Mouse (Mus musculus) 416B (cell line): Measurements from ENCODE around the gene Fcrla.
A peak's percentile ranks its signal among the peaks of the same experiment; 100 is the strongest.
"Not testable (repeated sequence)": the region's sequence is repeated elsewhere in the genome, so short reads cannot be mapped to it uniquely, and the experiment has no call there.

ENCODE experiments used
- DNase-seq: peaks from one replicate; pipeline ENCODE4 v3.0.0; 2011; ENCODE audit warnings: low read depth

The Fcrla gene

GRCm38 (mm10) chr1:170927378-170927777 is at the start of gene Fcrla:
Gene Fcrla, minus strand, starts transcription at chr1:170927583.
- no peak for DNase-seq

- no peak for DNase-seq
Measured at GRCm38 (mm10) chr1:170976447-170976846, 49.1 kb upstream of the Fcrla start, which contains the start of gene Fcgr2b. Gene Fcgr2b, minus strand, starts transcription at chr1:170976547.

GRCm38 (mm10) chr1:170975751-170976161 is 48.4 kb upstream of the Fcrla start:
- DNase-seq: peak; percentile 57

- DNase-seq: not testable (repeated sequence)
Measured at GRCm38 (mm10) chr1:170975350-170975749, 48.0 kb upstream of the Fcrla start.

- DNase-seq: no peak
Measured at GRCm38 (mm10) chr1:170974736-170975135, 47.4 kb upstream of the Fcrla start.

- DNase-seq: no peak
Measured at GRCm38 (mm10) chr1:170974171-170974570, 46.8 kb upstream of the Fcrla start.

GRCm38 (mm10) chr1:170972936-170973335 is 45.6 kb upstream of the Fcrla start:
- peak; percentile 83 for DNase-seq

GRCm38 (mm10) chr1:170972494-170972893 is 45.1 kb upstream of the Fcrla start:
- DNase-seq: no peak

GRCm38 (mm10) chr1:170968576-170968975 is 41.2 kb upstream of the Fcrla start:
- no peak for DNase-seq

GRCm38 (mm10) chr1:170967581-170967980 is 40.2 kb upstream of the Fcrla start:
- DNase-seq: peak; percentile 61

GRCm38 (mm10) chr1:170963087-170963486 is 35.7 kb upstream of the Fcrla start:
- DNase-seq: no peak

- DNase-seq: peak; percentile 55
Measured at GRCm38 (mm10) chr1:170962301-170962700, 34.9 kb upstream of the Fcrla start.

GRCm38 (mm10) chr1:170961101-170961500 is 33.7 kb upstream of the Fcrla start:
- DNase-seq: no peak

GRCm38 (mm10) chr1:170959791-170960190 is 32.4 kb upstream of the Fcrla start:
- DNase-seq: peak; percentile 73

GRCm38 (mm10) chr1:170958225-170958624 is 30.8 kb upstream of the Fcrla start:
- DNase-seq: no peak

GRCm38 (mm10) chr1:170953192-170953591 is 25.8 kb upstream of the Fcrla start:
- peak; percentile 72 for DNase-seq

- peak; percentile 29 for DNase-seq
Measured at GRCm38 (mm10) chr1:170950772-170951171, 23.4 kb upstream of the Fcrla start.

GRCm38 (mm10) chr1:170944908-170945307 is 17.5 kb upstream of the Fcrla start:
- not testable (repeated sequence) for DNase-seq

GRCm38 (mm10) chr1:170944151-170944550 is 16.8 kb upstream of the Fcrla start:
- not testable (repeated sequence) for DNase-seq

- DNase-seq: no peak
Measured at GRCm38 (mm10) chr1:170939255-170939654, 11.9 kb upstream of the Fcrla start.

- peak; percentile 29 for DNase-seq
Measured at GRCm38 (mm10) chr1:170934383-170934782, 7.0 kb upstream of the Fcrla start.

GRCm38 (mm10) chr1:170933940-170934339 is 6.6 kb upstream of the Fcrla start:
- peak; percentile 16 for DNase-seq

- DNase-seq: no peak
Measured at GRCm38 (mm10) chr1:170933386-170933920, 6.1 kb upstream of the Fcrla start.

GRCm38 (mm10) chr1:170932043-170932442 is 4.7 kb upstream of the Fcrla start:
- no peak for DNase-seq
